Mouse (Mus musculus): ENCODE measurements around the gene Dnajc16. TPM values are rescaled to one million over a fixed set of nuclear protein-coding genes. Genes with fewer than 3 reads are reported as not detected.

The Dnajc16 gene
- polyA plus RNA-seq, 1 experiment from 2014 or later, result 3.1 TPM

Other genes starting within 250 kb of the Dnajc16 start
- 22.8 and 27.7 TPM in 2 replicates for gene Fblim1, start 184.8 kb downstream of the Dnajc16 start, polyA plus RNA-seq (2014; fragmentation: Nextera tagmentation; extraction: Ambion mirVana)
- 0.17 and 0.41 TPM in 2 replicates for gene Tmem82, start 172.3 kb downstream of the Dnajc16 start, polyA plus RNA-seq (2014; fragmentation: Nextera tagmentation; extraction: Ambion mirVana)
- 0.08 TPM in 1 of 2 replicates, not detected in the other for gene Slc25a34, start 167.1 kb downstream of the Dnajc16 start, polyA plus RNA-seq (2014; fragmentation: Nextera tagmentation; extraction: Ambion mirVana)
- 3.7 and 4.5 TPM in 2 replicates for gene Plekhm2, start 126.0 kb downstream of the Dnajc16 start, polyA plus RNA-seq (2014; fragmentation: Nextera tagmentation; extraction: Ambion mirVana)
- 1.9 and 2.7 TPM in 2 replicates for gene Rsc1a1, start 105.3 kb downstream of the Dnajc16 start, polyA plus RNA-seq (2014; fragmentation: Nextera tagmentation; extraction: Ambion mirVana)
- gene Ddi2, start 67.5 kb downstream of the Dnajc16 start, polyA plus RNA-seq (2014; fragmentation: Nextera tagmentation; extraction: Ambion mirVana), result 18.8 and 19.4 TPM in 2 replicates
- 0.13 and 0.29 TPM in 2 replicates for gene Agmat, start 44.3 kb downstream of the Dnajc16 start, polyA plus RNA-seq (2014; fragmentation: Nextera tagmentation; extraction: Ambion mirVana)
- 10.3 and 14.2 TPM in 2 replicates for gene Casp9, start 2.7 kb upstream of the Dnajc16 start, polyA plus RNA-seq (2014; fragmentation: Nextera tagmentation; extraction: Ambion mirVana)
- not detected in 2 replicates for gene Cela2a, start 35.2 kb upstream of the Dnajc16 start, polyA plus RNA-seq (2014; fragmentation: Nextera tagmentation; extraction: Ambion mirVana)
- not detected in 2 replicates for gene Ctrc, start 55.4 kb upstream of the Dnajc16 start, polyA plus RNA-seq (2014; fragmentation: Nextera tagmentation; extraction: Ambion mirVana)
- gene Efhd2, start 84.0 kb upstream of the Dnajc16 start, polyA plus RNA-seq (2014; fragmentation: Nextera tagmentation; extraction: Ambion mirVana), result 61.6 and 62.1 TPM in 2 replicates
- gene Fhad1, start 224.2 kb upstream of the Dnajc16 start, polyA plus RNA-seq (2014; fragmentation: Nextera tagmentation; extraction: Ambion mirVana), result 5.9 and 6.8 TPM in 2 replicates